Comparison of ENCODE assay signal across 20 mouse cellular contexts in the genomic region with DNA sequence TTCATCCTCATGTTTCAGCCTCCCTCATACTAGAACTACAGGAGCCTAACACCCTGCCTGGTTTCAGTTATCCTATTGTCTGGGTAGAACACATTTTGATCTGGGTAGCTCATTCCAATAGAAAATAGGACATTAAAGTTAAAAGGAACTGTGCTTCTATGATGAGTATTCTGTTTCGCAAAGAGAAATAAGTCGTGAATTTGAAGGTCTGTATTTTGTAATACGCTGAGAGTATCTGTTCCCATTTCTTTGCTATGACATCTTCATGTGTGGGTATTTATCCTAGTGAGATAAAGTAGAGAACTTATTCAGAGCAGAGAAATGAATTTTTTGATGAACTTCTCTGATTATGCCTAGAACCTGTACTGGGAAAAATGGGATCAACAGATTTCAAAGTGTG. TPM values are rescaled to one million over a fixed set of nuclear protein-coding genes. Genes with fewer than 3 reads are reported as not detected.
A peak's percentile ranks its signal among the peaks of the same experiment; 100 is the strongest.
DNase-seq lines count a peak whose midpoint lies in the region; ATAC-seq lines count a peak whose summit lies in the region.
"Had no signal": no experiment of that assay in that cellular context is flagged by ENCODE, and none has a peak within 500 bp of the region (broad histone marks: within the 10 kb centered on the region; RNA-seq: fewer than 3 reads in every experiment).

No protein-coding gene starts in this region.

- no peak for DNase-seq in kidney, postnatal 4 days
- DNase-seq in thymus, adult 18-20 months: no peak
- DNase-seq in urinary bladder, postnatal 25 days (ENCODE audit: low spot score): no peak
- DNase-seq: adrenal gland, adult 2 months; adrenal gland, adult 8-10 months; adrenal gland, postnatal 10 days; adrenal gland, postnatal 14 days; adrenal gland, postnatal 25 days; adrenal gland, postnatal 36 days; B cell, adult 2 months; cerebellum, adult 11 months; cerebellum, adult 11-12 months; cerebellum, adult 18-20 months had no signal

- ATAC-seq in granulocyte monocyte progenitor cell, adult 5-6 weeks (replicated peaks; ENCODE audit: poor library complexity, severe bottlenecking): peak; percentile 80
- peak; percentile 75 for ATAC-seq in megakaryocyte, adult 5-6 weeks (ENCODE audit: poor library complexity, severe bottlenecking)
- ATAC-seq in megakaryocyte progenitor cell, adult 5-6 weeks (replicated peaks; ENCODE audit: poor library complexity): peak; percentile 31; the same call in 1 of the 2 replicates
- ATAC-seq: activated CD4-positive, CD25-positive, alpha-beta regulatory T cell, adult 4 months; CD4-positive, CD25-positive, alpha-beta regulatory T cell, adult 4 months; Patski had no signal

RNA-seq across cellular contexts. Expression of gene Tnfsf15, which starts 47.4 kb away (rescaled TPM):
- total RNA-seq in granulocyte monocyte progenitor cell, adult 5-6 weeks (2014; fragmentation: Nextera tagmentation): 0.26 and 1.2 TPM in 2 replicates
- 0.88 TPM in 1 of 2 replicates, not detected in the other for total RNA-seq in granulocyte monocyte progenitor cell, adult 5-6 weeks (2017)
- 0.13 TPM in 1 of 2 replicates, not detected in the other for total RNA-seq in megakaryocyte, adult 5-6 weeks (2015)
- total RNA-seq in megakaryocyte, adult 5-6 weeks (2017): 0.12 TPM in 1 of 2 replicates, not detected in the other
- total RNA-seq in megakaryocyte progenitor cell, adult 5-6 weeks (2015): 0.32 TPM in 1 of 2 replicates, not detected in the other
- total RNA-seq in megakaryocyte progenitor cell, adult 5-6 weeks (2017): 0.21 and 0.78 TPM in 2 replicates
- total RNA-seq: MEL had no signal
